Mouse (Mus musculus) kidney, adult 11 months (tissue): ENCODE measurements around the gene Cadm4.

Experiments used
- DNase-seq: peaks from one replicate; pipeline ENCODE4 v3.0.0; 2022

The Cadm4 gene

DNA sequence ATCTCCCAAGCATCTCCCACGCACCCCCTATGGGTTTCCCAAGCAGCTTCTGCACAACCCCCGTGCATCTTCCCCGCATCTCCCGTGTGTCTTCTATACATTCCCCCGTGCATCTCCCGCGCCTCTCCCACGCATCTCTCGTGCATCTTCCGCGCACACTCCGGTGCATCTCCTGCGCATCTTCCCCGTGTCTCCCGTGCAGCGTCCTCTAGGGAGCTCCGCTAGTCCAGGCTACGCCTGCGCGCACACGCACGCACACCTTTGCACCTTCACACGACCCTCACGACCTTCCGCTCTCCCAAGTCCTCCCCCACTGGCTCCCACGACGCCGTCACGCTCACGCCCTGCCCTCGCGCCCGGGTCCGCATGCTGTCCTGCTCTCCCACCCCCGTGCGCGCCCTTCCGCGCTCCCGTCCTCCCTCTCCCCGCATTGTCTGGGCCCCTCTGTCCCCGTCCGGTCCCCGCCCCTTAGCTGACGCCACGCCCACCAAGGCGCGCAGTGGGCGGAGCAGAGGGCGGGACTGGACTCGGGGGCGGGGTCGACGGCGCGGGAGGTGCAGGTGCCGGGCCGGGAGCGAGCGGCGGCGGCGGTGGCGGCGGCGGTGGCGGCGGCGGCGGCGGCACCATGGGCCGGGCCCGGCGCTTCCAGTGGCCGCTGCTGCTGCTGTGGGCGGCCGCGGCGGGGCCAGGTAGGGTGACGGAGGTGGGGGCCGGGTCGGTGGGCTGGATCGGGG lies at the start of gene Cadm4:
Gene Cadm4, plus strand, starts transcription at position 550 of the 734 bp plus-strand sequence.
- peak; percentile 78 for DNase-seq

DNA sequence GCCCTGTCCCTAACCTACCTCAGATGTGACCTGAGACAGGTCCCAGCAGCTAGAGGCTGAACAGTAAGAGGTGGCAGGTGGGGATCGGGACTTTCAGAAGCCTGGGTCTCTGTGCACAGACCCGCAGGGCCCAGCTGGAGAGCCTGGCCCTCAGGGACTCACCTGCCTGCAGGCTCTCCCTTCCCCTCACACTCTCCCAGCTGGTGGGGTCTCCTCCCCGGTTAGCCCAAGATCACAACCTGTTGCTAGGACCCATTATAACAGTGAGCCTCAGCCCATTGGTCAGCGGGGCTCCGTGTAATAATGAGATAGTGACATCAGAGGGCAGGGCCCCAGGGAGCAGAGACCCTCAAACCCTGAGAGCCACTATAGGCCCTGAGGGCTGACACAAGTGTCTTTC lies 46.5 kb upstream of the Cadm4 start:
- no peak for DNase-seq

DNA sequence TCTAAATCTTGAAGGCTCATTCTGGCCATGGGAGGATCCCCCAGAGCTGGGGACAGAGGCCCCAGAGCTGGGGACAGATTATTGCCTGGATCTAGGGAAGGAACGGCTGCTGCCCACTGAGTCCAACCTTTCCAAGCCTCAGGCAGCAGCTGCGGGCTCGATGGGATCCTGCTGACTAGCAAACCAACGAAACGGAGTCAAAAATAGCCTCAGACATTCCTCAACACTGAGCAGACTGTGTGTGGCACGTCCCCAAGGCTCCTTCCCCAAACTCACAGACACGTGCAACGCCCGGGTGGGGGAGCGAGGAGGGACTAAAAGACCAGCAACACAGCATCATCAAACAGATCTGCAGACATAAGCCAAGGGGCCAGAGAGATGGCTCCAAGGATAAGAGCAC lies 43.8 kb upstream of the Cadm4 start:
- DNase-seq = no peak

DNA sequence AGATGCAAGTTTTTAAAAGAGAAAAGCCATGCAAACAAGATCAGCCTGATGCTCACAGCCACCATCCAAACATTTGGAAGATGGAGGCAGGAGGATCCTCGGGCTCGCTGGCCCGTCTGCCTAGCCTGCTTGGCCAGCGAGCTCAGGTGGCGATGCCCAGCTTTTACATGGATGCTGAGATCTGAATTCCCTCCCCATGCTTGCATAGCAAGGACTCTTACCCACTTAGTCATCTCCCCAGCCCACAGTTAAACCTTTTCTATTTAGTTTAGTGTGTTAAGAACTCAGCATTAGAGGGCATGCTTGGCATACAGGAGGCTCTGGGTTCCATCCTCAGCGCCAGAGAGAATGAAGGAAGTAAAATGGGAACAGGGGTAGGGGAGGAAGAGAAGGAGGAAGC lies 42.6 kb upstream of the Cadm4 start:
- DNase-seq = no peak

- DNase-seq = no peak
Observed at GRCm38 (mm10) chr7:24439891-24440290, 41.9 kb upstream of the Cadm4 start.

GRCm38 (mm10) chr7:24441785-24442184 lies 40.0 kb upstream of the Cadm4 start:
- DNase-seq = peak; percentile 64

- no peak for DNase-seq
Observed at GRCm38 (mm10) chr7:24442313-24442712, 39.5 kb upstream of the Cadm4 start.

DNA sequence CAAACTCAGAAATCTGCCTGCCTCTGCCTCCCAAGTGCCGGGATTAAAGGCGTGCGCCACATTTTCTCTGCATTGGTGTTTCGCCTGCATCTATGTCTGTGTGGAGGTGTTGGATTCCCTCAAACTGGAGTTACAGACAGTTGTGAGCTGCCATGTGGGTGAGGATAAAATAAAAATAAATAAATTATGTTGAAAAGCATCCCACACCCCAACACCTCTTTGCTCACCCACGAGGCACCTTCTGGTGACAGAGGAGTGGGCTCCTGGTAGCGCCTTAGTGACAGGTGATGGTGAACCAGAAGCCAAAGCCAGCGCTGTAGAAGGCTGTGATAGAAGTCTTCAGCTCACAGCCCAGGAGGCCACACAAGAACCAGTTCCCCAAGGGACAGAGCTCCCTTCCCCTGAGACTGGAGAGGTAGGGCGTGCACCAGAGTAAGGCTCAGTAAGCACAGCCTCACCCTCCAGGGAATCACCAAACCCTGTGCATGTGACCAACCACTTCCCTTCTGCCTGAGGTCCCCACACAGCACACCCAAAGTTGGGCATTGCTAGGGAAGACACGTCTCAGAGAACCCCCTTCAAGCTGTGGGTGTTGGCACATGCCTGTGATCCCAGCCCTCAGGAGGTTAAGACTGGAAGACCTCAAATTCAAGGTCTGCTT lies 36.4 kb upstream of the Cadm4 start:
- no peak for DNase-seq

DNA sequence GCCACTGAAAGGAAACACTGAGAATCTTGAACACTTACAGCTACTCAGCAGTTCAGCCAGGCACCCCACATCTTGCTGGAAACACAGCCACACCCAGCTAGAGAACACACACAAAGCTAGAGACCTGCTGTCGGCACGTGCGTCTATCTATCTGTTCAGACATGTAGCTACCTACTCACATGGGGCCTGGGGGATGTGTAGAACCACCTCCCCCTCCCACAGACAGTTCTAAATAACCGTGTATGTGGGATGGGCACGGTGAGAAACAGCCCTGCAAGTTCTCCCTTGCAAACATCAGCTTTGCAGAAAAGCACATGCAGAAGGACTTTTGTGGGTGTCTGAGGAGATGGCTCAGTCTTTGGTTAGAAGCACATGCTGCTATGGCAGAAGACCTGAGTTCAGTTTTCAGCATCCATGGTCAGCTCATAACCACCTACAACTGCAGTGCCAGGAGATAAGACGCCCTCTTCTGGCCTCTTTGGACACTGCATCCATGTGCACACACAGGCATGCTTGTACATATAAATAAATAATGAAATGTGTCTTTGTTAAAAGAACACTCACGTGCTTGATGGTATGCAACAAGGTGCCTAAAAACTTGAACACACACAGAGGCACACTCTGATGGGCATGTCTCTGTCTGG lies 35.0 kb upstream of the Cadm4 start:
- DNase-seq = no peak

DNA sequence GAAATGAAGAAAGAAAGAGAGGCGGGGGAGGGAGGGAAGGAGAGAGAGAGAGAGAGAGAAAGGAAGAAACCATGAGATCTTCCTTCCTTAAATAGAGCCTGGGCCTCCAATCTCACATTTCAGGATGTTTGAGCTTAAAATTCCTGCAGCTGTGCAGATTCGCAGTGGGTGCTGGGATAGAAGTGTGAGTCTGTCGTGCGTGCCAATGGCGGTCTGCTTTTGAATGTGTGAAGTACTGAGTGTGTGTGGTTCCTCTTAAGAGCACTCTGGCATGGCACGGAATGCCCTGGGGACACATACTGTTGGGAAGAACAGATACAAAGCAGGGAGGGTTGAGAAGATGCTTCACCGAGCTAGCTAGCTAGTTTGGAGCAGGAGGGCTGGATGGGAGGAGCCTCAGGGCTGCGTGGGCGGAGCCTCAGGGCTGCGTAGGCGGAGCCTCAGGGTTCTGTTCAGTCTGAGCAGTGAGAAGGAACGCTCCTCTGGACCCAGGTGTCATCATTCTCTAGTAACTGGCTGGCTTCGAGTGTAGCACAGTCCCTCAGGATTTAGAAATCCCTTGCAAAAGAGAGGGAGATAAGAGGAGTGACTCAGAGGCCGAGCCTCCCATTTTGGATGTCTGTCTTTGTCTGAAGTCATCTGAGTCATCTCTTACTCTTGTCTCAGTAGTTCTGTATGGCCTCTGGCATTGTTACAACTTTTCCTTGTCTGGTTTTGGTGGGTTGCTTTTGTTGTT lies 32.9 kb upstream of the Cadm4 start:
- no peak for DNase-seq

DNA sequence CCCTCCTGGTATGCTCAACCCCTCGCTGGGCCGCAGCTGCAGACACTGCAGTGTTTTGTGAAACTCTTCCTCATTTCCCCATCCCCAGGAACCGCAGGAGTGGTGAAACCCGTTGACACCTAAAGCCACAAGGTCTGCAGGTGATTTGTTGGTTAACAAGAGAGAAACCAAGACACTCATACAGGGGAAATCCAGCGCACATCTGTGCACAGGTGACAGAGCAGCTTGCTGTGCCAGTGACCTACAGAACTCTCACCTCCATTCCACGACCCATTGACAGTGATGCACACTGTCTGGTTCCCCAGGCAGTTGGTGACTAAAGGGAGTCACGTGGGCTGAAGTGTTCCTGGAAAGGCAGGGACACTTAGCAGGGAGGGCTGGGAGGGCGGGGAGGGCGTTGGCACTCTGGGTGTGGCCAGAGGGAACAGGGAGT lies 31.2 kb upstream of the Cadm4 start:
- DNase-seq = no peak

GRCm38 (mm10) chr7:24451855-24452311 lies 29.9 kb upstream of the Cadm4 start, which contains the start of gene Irgc1:
Gene Irgc1, minus strand, starts transcription at chr7:24452297.
- no peak for DNase-seq

DNA sequence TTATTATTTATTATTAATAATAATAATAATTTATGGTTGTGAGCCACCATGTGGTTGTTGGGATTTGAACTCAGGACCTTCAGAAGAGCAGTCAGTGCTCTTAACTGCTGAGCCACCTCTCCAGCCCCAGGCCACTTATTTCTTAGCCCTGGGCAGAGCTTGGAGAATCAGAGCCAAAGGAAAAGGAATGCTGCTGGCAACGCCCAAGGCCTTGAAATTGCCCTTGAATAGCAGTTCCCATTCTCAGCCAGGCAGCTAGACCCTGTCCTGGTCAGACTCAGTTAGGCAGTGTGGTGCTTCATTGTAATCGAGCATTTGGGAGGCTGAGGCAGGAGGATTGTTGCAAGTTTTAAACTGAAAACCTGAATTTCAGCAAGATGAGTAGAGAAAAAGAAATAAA lies 27.6 kb upstream of the Cadm4 start:
- no peak for DNase-seq

DNA sequence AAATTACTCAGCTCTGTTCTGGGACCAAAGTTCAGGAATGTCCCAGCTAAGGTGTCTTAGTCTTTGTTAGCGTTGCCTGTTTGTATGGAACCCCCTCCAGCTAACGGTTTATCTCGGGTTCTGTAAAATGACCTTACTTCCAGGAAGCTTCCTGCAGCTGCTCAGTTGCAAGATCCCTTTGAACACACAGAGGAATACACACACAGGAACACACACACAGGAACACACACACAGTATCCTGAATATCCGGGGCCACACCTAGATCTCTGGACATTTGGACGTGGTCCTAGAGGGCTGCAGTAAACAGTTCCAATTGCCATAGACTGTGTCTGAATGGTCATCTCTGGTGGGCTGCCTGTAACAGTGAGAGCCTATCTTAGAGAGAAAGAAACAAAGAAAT lies 26.1 kb upstream of the Cadm4 start:
- peak; percentile 37 for DNase-seq

DNA sequence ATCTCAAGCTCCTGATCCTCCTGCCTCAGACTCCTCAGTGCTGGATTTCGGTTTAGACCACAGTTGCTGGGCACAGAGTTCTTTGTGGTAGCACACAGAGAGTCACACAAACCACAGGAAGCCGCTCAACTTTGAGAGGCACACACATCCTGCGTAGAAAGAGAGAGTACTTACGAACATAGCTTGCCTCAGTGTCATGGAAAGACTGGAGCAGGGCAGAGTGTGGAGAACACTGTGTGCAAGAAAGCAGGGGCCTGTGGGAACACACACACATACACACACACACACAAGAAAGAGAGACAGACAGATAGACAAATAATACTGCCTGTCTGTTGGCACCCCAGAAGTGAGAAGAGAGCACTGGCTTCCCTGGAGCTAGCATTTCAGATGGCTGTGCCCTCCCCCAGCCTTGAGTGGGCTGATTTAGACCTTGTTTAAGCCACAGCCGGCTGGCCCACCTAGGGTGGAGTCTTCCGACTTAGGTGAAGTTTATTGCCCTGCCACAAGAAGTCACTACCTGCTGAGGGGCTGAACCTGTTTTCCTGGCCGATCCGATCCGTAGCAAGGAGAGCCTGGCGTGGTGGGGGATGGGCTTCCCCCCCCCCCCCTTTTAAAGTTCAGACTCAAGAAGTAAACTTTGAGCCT lies 24.0 kb upstream of the Cadm4 start:
- DNase-seq = no peak

DNA sequence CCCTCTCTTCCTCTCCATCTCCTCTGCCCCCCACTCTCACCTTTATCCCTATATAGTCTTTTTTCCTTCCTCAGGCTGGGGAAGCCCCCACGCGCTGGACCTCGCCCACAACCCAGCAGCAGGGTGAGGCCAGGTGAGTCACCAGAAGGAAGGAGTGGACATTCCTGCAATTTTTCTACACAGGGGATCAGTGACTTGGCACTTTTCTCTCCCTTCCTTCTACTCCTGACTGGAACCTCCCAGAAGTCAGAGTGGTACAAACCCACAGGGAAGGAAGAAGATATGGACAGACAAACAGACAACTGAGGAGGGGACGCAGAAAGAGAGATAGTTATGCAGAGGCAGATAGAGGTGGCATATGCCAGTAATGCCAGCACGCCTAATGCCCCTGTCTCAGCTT lies 22.4 kb upstream of the Cadm4 start:
- DNase-seq = no peak

DNA sequence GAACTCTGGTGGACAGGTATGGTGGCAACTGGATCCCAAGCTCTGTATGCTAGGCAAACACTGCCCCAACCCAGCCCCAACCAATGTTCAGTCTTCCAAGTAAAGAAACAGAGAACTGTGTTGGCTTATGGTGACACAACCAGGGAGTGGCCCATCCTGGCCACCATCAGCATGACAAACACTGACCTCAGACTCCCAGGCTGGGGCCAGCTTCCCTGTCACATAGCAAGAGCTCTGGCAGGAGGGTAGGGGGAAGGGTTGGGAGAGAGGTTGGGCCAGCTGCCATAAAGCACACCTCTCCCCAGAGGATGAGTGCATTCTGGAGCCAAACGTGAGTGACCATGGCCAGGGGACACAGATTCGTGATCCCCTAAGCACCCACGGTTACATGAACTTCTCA lies 22.0 kb upstream of the Cadm4 start:
- DNase-seq = peak; percentile 39

DNA sequence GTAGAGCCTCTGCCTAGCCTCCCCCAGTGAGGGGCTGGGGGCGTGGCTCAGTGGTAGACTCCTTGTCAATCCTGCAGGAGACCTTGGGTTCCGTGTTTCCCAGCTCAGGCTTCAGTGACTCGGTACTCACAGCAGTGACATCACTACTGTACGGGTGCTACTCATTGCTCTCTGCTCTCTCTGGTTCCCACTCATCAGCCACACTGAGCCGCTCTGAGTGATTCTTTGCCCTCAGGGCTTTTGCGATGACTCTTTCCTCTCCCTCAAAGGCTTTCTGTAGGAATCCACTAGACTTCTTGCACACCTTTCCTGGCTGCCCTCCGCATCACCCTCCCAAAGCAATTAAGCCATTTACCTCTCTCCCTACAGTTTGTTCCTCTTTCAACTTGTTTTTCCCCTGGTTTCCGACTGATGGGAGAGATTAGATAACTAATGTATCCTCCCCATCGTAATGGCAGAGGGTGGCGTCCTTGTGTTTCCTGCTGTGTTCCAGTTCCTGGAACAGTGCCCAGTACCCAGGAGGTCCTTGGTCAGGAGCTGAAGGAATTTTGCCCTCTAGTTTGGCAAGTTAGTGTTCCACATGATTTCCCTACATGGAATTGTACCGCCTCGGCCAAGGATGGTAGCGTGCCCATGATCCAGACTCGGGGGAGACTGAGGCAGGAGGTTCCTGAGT lies 20.3 kb upstream of the Cadm4 start:
- peak; percentile 78 for DNase-seq

DNA sequence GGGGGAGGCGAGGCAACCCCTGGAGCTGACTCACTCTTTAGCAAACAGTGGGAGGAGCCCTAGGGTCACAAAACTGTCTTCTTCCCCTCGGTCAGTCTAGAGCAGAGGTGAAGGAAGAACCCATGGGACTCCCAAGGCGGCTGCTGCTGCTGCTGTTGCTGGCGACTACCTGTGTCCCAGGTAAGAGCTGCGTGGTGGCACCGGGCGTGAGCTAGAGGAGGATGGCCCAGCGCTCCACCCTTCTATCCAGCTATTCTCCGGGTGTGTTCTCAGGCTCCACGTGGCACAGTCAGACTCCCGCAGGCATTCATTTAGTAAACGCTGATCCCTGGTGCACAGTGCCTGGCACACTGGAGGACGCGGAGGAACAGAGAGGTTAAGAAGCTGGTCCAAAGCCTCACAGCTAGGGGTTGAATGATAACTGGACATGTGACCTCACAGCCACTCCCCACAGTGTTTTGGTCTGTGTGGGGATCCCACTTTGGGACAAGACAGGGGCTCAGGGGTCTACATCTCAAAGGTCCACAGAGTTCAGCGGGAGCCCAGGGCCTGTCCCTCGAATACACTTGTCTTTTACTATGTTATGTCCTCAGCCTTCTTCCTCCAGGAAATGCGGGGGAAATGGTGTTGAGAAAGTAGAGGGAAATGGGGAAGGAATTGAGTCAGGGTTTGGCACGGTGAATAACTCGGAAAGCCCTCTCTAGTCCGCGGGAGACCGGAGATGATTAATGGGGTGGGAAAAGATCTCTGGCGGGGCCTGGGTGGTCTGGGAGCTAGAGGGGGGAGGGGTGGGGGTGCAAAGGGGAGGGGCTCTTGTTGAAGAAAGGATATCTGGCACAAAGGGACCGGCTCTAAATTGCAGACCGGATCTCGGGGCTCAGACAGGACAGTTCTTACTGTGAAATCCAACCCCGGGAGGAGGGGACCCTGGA lies 19.2 kb upstream of the Cadm4 start, which contains the start of gene Plaur:
Gene Plaur, plus strand, starts transcription at position 97 of the 932 bp plus-strand sequence.
- peak; percentile 37 for DNase-seq

- no peak for DNase-seq
Observed at GRCm38 (mm10) chr7:24466835-24467234, 15.0 kb upstream of the Cadm4 start.

GRCm38 (mm10) chr7:24467886-24468285 lies 13.9 kb upstream of the Cadm4 start:
- DNase-seq = no peak
